Mouse (Mus musculus) heart, postnatal 10 days (tissue): ENCODE measurements around the gene 4930407I10Rik. TPM values are rescaled to one million over a fixed set of nuclear protein-coding genes. Genes with fewer than 3 reads are reported as not detected.

Experiments
- DNase-seq, 2 experiments: peaks; one replicate each; pipeline ENCODE4 v3.0.0; 2021
- intact Hi-C: fragments of 180-260 bp; cut with DNase I; formaldehyde crosslinking; loops from one replicate; pipeline ENCODE4 v1.15.1; 2025
- total RNA-seq, 2 experiments: library from RNA; stranded (reverse); gene quantifications; 2 replicates each; pipeline ENCODE4 v1.2.3; 2021

Gene 4930407I10Rik
- total RNA-seq: not detected

GRCm38 (mm10) chr15:82058719-82059201 is at the start of gene 4930407I10Rik:
4930407I10Rik (plus strand) TSS chr15:82059151.
- intact Hi-C loops: no loop called here
- DNase-seq: no peak

DNA sequence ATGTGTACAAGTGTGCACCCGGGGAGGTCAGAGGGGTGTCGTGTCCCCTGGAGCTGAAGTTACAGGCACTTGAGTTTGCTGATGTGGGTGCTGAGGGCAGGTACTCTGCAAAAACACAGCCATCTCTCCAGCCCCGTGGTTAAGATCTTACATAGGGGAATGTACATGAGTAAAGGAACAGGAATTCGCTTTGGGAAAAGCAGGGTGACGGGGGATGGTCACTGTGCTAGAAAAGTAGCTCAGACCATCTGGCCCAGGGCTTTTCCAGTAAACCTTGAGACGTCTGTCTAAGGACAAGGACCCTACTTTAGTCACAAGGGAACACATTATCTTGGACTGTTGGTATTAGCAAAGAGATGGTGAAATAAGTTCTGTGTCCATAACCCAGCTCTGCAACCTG is 47.0 kb upstream of the 4930407I10Rik start:
- intact Hi-C loops: no loop called here
- DNase-seq: no peak

- no peak for DNase-seq
- intact Hi-C loops: no loop called here
These were observed 44.1 kb upstream of the 4930407I10Rik start for GRCm38 (mm10) chr15:82014745-82015391.

GRCm38 (mm10) chr15:82015392-82016100 is 43.4 kb upstream of the 4930407I10Rik start:
- peak; percentile 45 to 52 for DNase-seq
- intact Hi-C loops: no loop called here

GRCm38 (mm10) chr15:82016101-82016808 is 42.7 kb upstream of the 4930407I10Rik start:
- intact Hi-C loops: no loop called here

DNA sequence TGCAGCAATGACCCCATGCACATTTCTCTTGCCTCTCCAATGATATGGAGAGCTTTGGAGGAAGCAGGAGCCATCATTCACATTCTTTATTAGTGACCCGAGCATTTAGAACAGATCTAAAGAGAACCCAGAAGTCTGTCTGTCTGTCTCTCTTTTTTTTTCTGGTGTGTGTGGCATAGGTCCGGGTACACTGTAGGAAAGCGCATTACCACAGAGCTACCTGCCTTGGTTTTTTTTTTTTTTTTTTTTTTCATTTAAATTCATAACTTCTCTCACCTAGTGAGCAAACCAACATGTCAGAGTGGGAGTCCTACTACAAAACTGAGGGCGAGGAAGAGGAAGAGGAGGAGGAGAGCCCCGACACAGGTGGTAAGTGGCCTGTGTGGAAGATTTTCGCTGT is 42.1 kb upstream of the 4930407I10Rik start:
- intact Hi-C loops: no loop called here
- no peak for DNase-seq

More at GRCm38 (mm10) chr15:82016101-82016808, 42.7 kb upstream of the 4930407I10Rik start:
- DNase-seq: peak; percentile 100

GRCm38 (mm10) chr15:82017461-82017860 is 41.5 kb upstream of the 4930407I10Rik start:
- DNase-seq: no peak

DNA sequence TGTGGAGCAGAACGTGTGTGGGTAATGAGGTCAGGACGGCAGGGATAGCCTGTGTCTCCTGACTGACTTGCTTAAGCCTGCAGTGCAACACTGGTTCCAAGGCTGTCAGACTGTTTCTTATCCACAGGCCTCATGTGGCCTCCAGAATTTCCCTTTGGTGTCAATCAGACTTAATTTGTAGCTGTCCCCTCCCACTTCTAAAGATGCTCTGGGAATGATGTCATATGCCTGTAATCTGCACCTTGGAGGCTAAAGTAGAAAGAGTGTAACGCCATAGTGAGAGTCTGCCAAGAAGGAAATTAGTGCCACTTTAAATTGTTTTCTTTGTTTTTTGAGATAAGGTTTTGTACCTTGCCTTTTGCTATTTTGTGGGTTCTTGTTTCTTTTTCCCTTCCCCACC is 39.7 kb upstream of the 4930407I10Rik start:
- intact Hi-C loops: no loop called here
- DNase-seq: no peak

More at GRCm38 (mm10) chr15:82017461-82017860, 41.5 kb upstream of the 4930407I10Rik start:
- intact Hi-C loops: no loop called here

DNA sequence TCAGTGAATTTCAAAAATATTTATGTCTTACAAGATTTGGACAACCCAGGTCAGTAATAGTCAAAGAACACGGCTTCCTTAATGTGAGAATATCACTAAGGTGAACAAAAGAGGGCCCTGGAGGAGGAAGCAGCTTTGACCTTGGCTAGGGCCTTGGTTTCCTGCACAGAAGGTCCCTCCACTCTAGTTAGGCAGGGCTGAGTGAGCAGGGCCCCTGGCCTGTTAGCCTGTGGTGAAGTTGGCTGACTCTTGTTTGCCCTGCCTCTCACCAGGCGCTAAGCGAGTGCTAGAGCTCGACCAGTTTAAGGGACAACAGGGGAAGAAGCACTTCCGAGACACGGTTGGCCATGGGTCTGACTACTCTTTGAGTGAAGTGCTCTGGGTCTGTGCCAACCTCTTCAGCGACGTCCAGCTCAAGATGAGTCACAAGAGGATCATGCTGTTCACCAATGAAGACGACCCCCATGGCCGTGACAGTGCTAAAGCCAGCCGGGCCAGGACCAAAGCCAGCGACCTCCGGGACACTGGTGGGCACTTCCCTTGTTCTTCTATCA is 36.3 kb upstream of the 4930407I10Rik start:
- no peak for DNase-seq
- intact Hi-C loops: no loop called here

GRCm38 (mm10) chr15:82023965-82024635 is 34.9 kb upstream of the 4930407I10Rik start:
- intact Hi-C loops: no loop called here
- no peak for DNase-seq

GRCm38 (mm10) chr15:82027276-82027675 is 31.7 kb upstream of the 4930407I10Rik start:
- intact Hi-C loops: no loop called here
- DNase-seq: no peak

DNA sequence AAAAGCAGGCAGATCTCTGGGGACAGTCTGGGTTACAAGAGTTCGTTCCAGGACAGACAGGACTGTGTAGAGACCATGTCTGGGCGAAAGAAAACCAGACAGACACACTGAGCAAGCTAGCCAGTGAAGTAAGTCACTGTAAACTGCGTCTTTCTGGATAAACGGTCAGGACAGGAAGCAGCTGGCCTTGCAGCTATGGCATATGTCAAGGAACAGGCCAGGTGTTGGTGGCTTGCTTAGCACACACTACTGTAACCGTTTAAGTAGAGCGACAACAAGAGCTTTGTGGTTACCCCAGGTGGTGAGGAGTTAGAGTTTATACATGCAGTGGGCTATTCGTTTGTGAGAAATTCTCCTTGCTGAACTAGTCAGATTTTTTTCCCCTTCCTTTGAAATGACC is 31.2 kb upstream of the 4930407I10Rik start:
- intact Hi-C loops: no loop called here
- no peak for DNase-seq

DNA sequence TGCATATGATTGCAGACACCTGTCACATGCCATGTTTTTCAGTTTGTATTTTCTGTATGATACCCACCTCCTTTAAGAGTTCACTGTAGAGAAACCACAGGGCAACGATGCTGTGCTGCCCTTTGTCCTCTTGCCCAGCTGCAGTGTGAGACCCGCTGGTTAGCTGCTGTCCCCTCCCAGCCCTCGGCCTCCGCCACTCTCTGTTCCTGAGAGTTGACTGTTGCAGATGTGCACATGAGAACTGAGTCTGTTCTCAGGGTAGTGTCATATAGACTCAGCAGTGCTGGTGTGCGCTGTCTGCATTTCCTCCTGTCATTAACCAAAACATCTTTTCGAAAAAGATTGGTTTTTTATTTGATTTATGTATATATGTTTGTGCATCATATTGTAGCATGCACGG is 26.6 kb upstream of the 4930407I10Rik start:
- intact Hi-C loops: no loop called here

GRCm38 (mm10) chr15:82033762-82034161 is 25.2 kb upstream of the 4930407I10Rik start, which contains the start of gene Desi1:
Desi1 (minus strand) TSS chr15:82033862.
- DNase-seq: no peak
- intact Hi-C loops: no loop called here

More for the DNA sequence above, 26.6 kb upstream of the 4930407I10Rik start:
- DNase-seq: no peak

DNA sequence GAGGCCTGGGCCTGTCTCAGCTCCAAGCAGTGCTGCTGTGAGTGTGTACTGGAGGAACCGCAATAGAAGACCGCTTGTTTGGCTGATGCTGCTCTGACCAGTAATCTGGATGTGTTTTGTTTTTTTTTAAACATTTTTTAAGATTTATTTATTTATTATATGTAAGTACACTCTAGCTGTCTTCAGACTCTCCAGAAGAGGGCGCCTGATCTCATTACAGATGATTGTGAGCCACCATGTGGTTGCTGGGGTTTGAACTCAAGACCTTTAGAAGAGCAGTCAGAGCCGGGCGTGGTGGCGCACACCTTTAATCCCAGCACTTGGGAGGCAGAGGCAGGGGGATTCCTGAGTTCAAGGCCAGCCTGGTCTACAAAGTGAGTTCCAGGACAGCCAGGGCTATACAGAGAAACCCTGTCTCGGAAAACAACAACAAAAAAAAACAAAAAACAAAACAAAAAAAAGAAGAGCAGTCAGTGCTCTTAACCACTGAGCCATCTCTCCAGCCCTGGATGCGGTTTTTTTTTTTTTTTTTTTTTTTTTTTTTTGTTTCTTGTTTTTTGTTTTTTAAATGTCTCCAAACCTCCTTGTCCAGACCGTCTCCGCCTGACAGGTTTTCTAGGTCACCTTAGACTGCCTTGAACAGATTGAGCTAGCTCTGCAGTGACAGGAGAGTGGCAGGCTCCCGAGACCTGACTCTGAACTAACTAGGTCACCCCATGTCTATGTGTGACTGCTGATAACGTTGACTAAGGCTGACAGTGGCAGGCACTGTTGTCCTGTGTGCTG is 22.9 kb upstream of the 4930407I10Rik start:
- intact Hi-C loops: no loop called here
- DNase-seq: peak in 1 of 2 experiments; percentile 50

DNA sequence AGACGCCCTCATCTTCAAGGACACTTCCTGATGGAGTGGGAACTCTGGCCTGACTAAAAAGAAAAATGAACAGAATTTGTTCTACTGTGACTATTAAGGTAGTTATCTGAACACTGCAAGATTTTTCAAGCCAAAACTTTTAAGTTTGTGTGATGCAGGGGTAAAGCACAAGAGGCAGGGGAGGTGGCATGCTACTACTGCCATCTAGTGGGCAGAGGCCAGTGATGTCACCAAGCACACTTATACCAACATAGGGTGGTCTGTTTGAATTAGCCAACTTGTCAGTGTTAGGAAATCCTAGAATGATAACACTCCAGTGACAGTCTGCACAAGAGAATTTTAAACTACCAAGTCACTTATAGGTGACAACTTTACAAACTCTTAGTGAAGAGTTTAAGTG is 18.3 kb upstream of the 4930407I10Rik start:
- DNase-seq: peak; percentile 40 to 66
- intact Hi-C loops: loop anchor here (2.0 kb wide), 1 partner anchor 80 kb away; the partner anchor contains the start of gene Pmm1

GRCm38 (mm10) chr15:82044166-82044784 is 14.7 kb upstream of the 4930407I10Rik start:
- peak in 1 of 2 experiments; percentile 24 for DNase-seq
- intact Hi-C loops: no loop called here

DNA sequence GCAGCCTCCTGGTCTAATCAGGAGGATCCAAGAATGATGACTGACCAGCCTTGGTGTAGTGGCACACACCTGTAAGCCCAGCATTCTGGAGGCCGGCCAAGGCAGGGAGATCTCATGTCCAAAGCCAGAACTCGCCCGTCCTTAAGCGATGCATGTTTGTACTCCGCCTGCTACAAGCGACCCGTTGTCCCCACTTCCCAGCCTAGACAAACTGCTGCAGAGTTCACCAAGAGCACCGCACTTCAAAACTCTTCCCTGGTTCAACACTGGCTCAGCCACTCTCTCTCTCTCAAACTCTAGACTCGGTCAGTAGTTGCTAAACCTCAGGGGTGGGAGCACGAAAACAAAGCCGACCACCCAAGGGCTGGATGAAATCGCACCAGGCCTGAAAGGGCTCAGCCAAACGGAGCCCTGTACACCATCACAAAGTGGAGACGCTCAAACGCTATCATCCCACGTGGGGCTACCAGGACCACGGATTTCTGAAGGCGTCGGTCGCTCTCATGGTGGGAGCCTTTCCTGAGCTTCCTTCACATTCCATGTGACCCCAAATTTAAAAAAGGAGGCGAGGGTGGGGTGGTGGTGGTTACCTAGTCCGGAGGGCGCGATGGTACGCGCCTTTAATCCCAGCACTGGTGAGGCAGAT is 12.6 kb upstream of the 4930407I10Rik start:
- peak in 1 of 2 experiments; percentile 35 for DNase-seq
- intact Hi-C loops: no loop called here
